Mouse (Mus musculus): Measurements from ENCODE around the gene Tmem54.

- TF ChIP-seq CTCF (IDR thresholded peaks at IDR 0.05), result no peak
- TF ChIP-seq POLR2A (IDR thresholded peaks at IDR 0.05; ENCODE audit: insufficient read depth, low read depth, low read length), result no peak
These were observed 23.4 kb downstream of the Tmem54 start for GRCm38 (mm10) chr4:129128582-129129338.
